Comparison of ENCODE assay signal across 24 mouse cellular contexts in genomic region chr12:81197468-81198075, GRCm38 (mm10).
DNase-seq lines count a peak whose midpoint lies in the region; ATAC-seq and TF ChIP-seq lines count a peak whose summit lies in the region.
"Had no signal": no experiment of that assay in that cellular context is flagged by ENCODE, and none has a peak within 500 bp of the region (broad histone marks: within the 10 kb centered on the region; RNA-seq: fewer than 3 reads in every experiment).

No protein-coding gene starts in this region.

- TF ChIP-seq RAD21 in CH12.LX (IDR thresholded peaks at IDR 0.05; ENCODE audit: low read depth, low read length): no peak

- no peaks in the 10 kb centered on the region for H3K79me2 ChIP-seq in CH12.LX (replicated peaks; ENCODE audit: control insufficient read depth, extremely low read depth, insufficient read depth, poor library complexity, severe bottlenecking)

- H3K4me3 ChIP-seq in CH12.LX (replicated peaks in 1 of 3; ENCODE audit: low read depth in 2 of 3, low read length in 2 of 3, poor library complexity in 1 of 3): no peak overlapping the region
- H3K4me3 ChIP-seq in liver, embryonic 13.5 days (replicated peaks): no peak overlapping the region
- no peak overlapping the region for H3K4me3 ChIP-seq in stomach, postnatal 0 days (ENCODE audit: low read depth, low read length)
- H3K4me3 ChIP-seq: embryonic facial prominence, embryonic 15.5 days; erythroblast, embryonic 14.5 days; forebrain, embryonic 10.5 days; gastrocnemius, adult 2 months; heart, embryonic 13.5 days; hindbrain, embryonic 12.5 days had no signal

- WGBS in liver, embryonic 13.5 days (ENCODE audit: insufficient replicate concordance): 40% methylated on average over 5 of the region's 5 CpGs
- WGBS in stomach, postnatal 0 days: 59% methylated on average over 5 of the region's 5 CpGs

- dilution Hi-C loops in CH12.LX (cut with MboI; ENCODE audit: extremely low pct_ligation_motif_present, extremely low pct_unique_long_range_greater_than_20kb, low sequenced_read_pairs): no loop called here

- no peak overlapping the region for H3K9ac ChIP-seq in CH12.LX (ENCODE audit: insufficient read depth, low read depth)
- H3K9ac ChIP-seq in liver, embryonic 13.5 days: no peak overlapping the region
- H3K9ac ChIP-seq in stomach, postnatal 0 days (ENCODE audit: low read length): no peak overlapping the region
- H3K9ac ChIP-seq: embryonic facial prominence, embryonic 15.5 days; heart, embryonic 13.5 days; hindbrain, embryonic 12.5 days had no signal

- H3K27me3 ChIP-seq in CH12.LX (replicated peaks): peaks cover 39% of the 10 kb centered on the region
- no peaks in the 10 kb centered on the region; the same call in 1 of the 2 replicates for H3K27me3 ChIP-seq in liver, embryonic 13.5 days
- no peaks in the 10 kb centered on the region for H3K27me3 ChIP-seq in stomach, postnatal 0 days (ENCODE audit: control insufficient read depth, insufficient read depth, low read length)
- H3K27me3 ChIP-seq: embryonic facial prominence, embryonic 15.5 days; heart, embryonic 13.5 days; hindbrain, embryonic 12.5 days had no signal

- no peak overlapping the region for H3K27ac ChIP-seq in CH12.LX (ENCODE audit: insufficient read depth, low read depth)
- no peak overlapping the region for H3K27ac ChIP-seq in liver, embryonic 13.5 days
- H3K27ac ChIP-seq in stomach, postnatal 0 days (replicated peaks): no peak overlapping the region
- H3K27ac ChIP-seq: embryonic facial prominence, embryonic 15.5 days; forebrain, embryonic 10.5 days; gastrocnemius, adult 2 months; heart, embryonic 13.5 days; hindbrain, embryonic 12.5 days; hindbrain, postnatal 0 days had no signal

- no peaks in the 10 kb centered on the region for H3K9me3 ChIP-seq in CH12.LX (replicated peaks; ENCODE audit: low read length)
- H3K9me3 ChIP-seq in liver, embryonic 13.5 days (replicated peaks): no peaks in the 10 kb centered on the region
- H3K9me3 ChIP-seq in stomach, postnatal 0 days (ENCODE audit: control insufficient read depth, low read length): no peaks in the 10 kb centered on the region
- H3K9me3 ChIP-seq: embryonic facial prominence, embryonic 15.5 days; forebrain, embryonic 10.5 days; heart, embryonic 13.5 days; hindbrain, embryonic 12.5 days had no signal

- peak; percentile 80 for ATAC-seq in liver, embryonic 13.5 days (ENCODE audit: low read depth)
- ATAC-seq in stomach, postnatal 0 days (ENCODE audit: low FRiP score, low TSS enrichment): no peak
- ATAC-seq: CD4-positive, CD25-positive, alpha-beta regulatory T cell, adult 4 months; forebrain, embryonic 14.5 days; hindbrain, postnatal 0 days had no signal

- no peaks in the 10 kb centered on the region for H3K36me3 ChIP-seq in CH12.LX (replicated peaks in 1 of 2; ENCODE audit: control insufficient read depth in 1 of 2, insufficient read depth in 1 of 2, low read length in 1 of 2)
- no peaks in the 10 kb centered on the region for H3K36me3 ChIP-seq in liver, embryonic 13.5 days
- H3K36me3 ChIP-seq in stomach, postnatal 0 days (ENCODE audit: control insufficient read depth, insufficient read depth, low read length): no peaks in the 10 kb centered on the region
- H3K36me3 ChIP-seq: embryonic facial prominence, embryonic 15.5 days; forebrain, embryonic 10.5 days; heart, embryonic 13.5 days; hindbrain, embryonic 12.5 days had no signal

- no peaks in the 10 kb centered on the region; a peak in 1 of 4 replicates for H3K4me1 ChIP-seq in CH12.LX (ENCODE audit: control insufficient read depth in 1 of 2, insufficient read depth in 2 of 2)
- H3K4me1 ChIP-seq in liver, embryonic 13.5 days (replicated peaks): peaks cover 7% of the 10 kb centered on the region; the same call in 1 of the 2 replicates
- H3K4me1 ChIP-seq in stomach, postnatal 0 days (replicated peaks; ENCODE audit: control insufficient read depth, insufficient read depth): no peaks in the 10 kb centered on the region
- H3K4me1 ChIP-seq: embryonic facial prominence, embryonic 15.5 days; heart, embryonic 13.5 days; hindbrain, embryonic 12.5 days had no signal

- H3K4me2 ChIP-seq in CH12.LX (ENCODE audit: insufficient read depth, low read depth, poor library complexity, severe bottlenecking): no peak overlapping the region
- H3K4me2 ChIP-seq in liver, embryonic 13.5 days: no peak overlapping the region
- no peak overlapping the region for H3K4me2 ChIP-seq in stomach, postnatal 0 days (replicated peaks; ENCODE audit: low read depth)
- H3K4me2 ChIP-seq: embryonic facial prominence, embryonic 15.5 days; heart, embryonic 13.5 days; hindbrain, embryonic 12.5 days had no signal

- TF ChIP-seq CTCF in CH12.LX (conservative IDR thresholded peaks at IDR 0.05 in 1 of 2, IDR thresholded peaks at IDR 0.05 in 1 of 2; ENCODE audit: low read depth in 2 of 2, low read length in 2 of 2): no peak
- TF ChIP-seq CTCF in stomach, postnatal 0 days (IDR thresholded peaks at IDR 0.05; ENCODE audit: low read depth): no peak

- TF ChIP-seq EP300 in CH12.LX (IDR thresholded peaks at IDR 0.05; ENCODE audit: low read length): no peak
- no peak for TF ChIP-seq EP300 in stomach, postnatal 0 days (optimal IDR thresholded peaks at IDR 0.05)

- no peak for TF ChIP-seq POLR2A in CH12.LX (IDR thresholded peaks at IDR 0.05; ENCODE audit: low read depth, low read length)

- DNase-seq in CH12.LX (ENCODE audit: extremely low read depth): no peak
- peak; percentile 62 for DNase-seq in MEL-GATA-1-ER (ENCODE audit: extremely low read depth, low read depth)
- no peak for DNase-seq in liver, embryonic 13.5 days
- no peak for DNase-seq in stomach, postnatal 0 days (ENCODE audit: low spot score)
- no peak for DNase-seq in layer of hippocampus, adult 11-12 months (ENCODE audit: low spot score)
- no peak for DNase-seq in embryo, embryonic 10.5 days (ENCODE audit: low spot score)
- DNase-seq: adrenal gland, adult 2 months; adrenal gland, postnatal 36 days; B cell, adult 2 months; cerebellum, adult 11-12 months; cerebellum, adult 9-10 months; cerebellum, postnatal 36 days; embryo, embryonic 11 days; gastrocnemius, adult 2 months; gastrocnemius, postnatal 25 days; heart, postnatal 36 days had no signal

- in situ Hi-C loops in CH12.LX (cut with MboI; ENCODE audit: low pct_ligation_motif_present, low pct_unique_long_range_greater_than_20kb, low sequenced_read_pairs): no loop called here

TF ChIP-seq in CH12.LX, 34 proteins besides CTCF, POLR2A, EP300 and RAD21:
- TF ChIP-seq E2F4 (IDR thresholded peaks at IDR 0.05; ENCODE audit: insufficient replicate concordance, low read depth, low read length) (no peak), ZKSCAN1 (IDR thresholded peaks at IDR 0.05; ENCODE audit: borderline replicate concordance, low read depth, low read length) (0 out of 2 replicates have a peak, but pooled peaks have one; percentile 15)
